Mouse (Mus musculus) heart, embryonic 14.5 days (tissue): ENCODE data around the gene Lhfpl3. TPM values are rescaled to one million over a fixed set of nuclear protein-coding genes. Genes with fewer than 3 reads are reported as not detected.

ENCODE experiments used
- ATAC-seq: fragments of 200-750 bp; cut with Nextera tagmentation; 2 replicates; pipeline ENCODE4 v1.8.0; 2017; ENCODE audit warnings: low read depth, moderate TSS enrichment; ENCODE audit not compliant: insufficient number of reproducible peaks, insufficient read depth, low FRiP score
- H3K27ac ChIP-seq, 2 experiments: fragments of 200-500 bp in 1 of 2; fragments of 300-500 bp in 1 of 2; sonication (generic) in 1 of 2; replicated peaks in 1 of 2; 2 replicates each; pipeline ENCODE4 v1.5.1; 2012 to 2014; ENCODE audit warnings: low read depth in 2 of 2, low read length in 2 of 2, control low read depth in 1 of 2, mild to moderate bottlenecking in 1 of 2, mixed read lengths in 1 of 2; ENCODE audit not compliant: control insufficient read depth in 1 of 2, insufficient read depth in 1 of 2
- H3K27me3 ChIP-seq: fragments of 300-500 bp; sonication (generic); 2 replicates; pipeline ENCODE4 v1.6.1; 2014; ENCODE audit warnings: mild to moderate bottlenecking, low read length, control low read depth; ENCODE audit not compliant: control insufficient read depth, insufficient read depth
- H3K36me3 ChIP-seq: fragments of 300-500 bp; sonication (generic); 2 replicates; pipeline ENCODE4 v1.6.1; 2014; ENCODE audit warnings: mild to moderate bottlenecking, control low read depth, low read length, mixed read lengths; ENCODE audit not compliant: control insufficient read depth, insufficient read depth
- H3K4me1 ChIP-seq, 2 experiments: fragments of 200-500 bp in 1 of 2; fragments of 300-500 bp in 1 of 2; sonication (generic) in 1 of 2; 2 replicates each; pipeline ENCODE4 v1.6.1; 2012 to 2014; ENCODE audit warnings: low read length in 2 of 2, control low read depth in 1 of 2, mixed read lengths in 1 of 2; ENCODE audit not compliant: control insufficient read depth in 2 of 2, insufficient read depth in 2 of 2
- H3K4me2 ChIP-seq: fragments of 300-500 bp; sonication (generic); 2 replicates; pipeline ENCODE4 v1.6.1; 2014; ENCODE audit warnings: mild to moderate bottlenecking, low read length
- H3K4me3 ChIP-seq, 2 experiments: fragments of 200-500 bp in 1 of 2; fragments of 300-500 bp in 1 of 2; sonication (generic) in 1 of 2; 2 replicates each; pipeline ENCODE4 v1.5.1; 2012 to 2014; ENCODE audit warnings: low read length in 2 of 2, mild to moderate bottlenecking in 2 of 2, control low read depth in 1 of 2, low read depth in 1 of 2, moderate library complexity in 1 of 2; ENCODE audit not compliant: control insufficient read depth in 1 of 2, insufficient read depth in 1 of 2
- H3K9ac ChIP-seq: fragments of 300-500 bp; sonication (generic); 2 replicates; pipeline ENCODE4 v1.6.1; 2014; ENCODE audit warnings: mild to moderate bottlenecking, low read length
- H3K9me3 ChIP-seq: fragments of 300-500 bp; sonication (generic); 2 replicates; pipeline ENCODE4 v1.6.1; 2016; ENCODE audit warnings: low read length, control low read depth; ENCODE audit not compliant: control insufficient read depth
- WGBS: fragments of 180-500 bp; shearing (Covaris S2); extraction: QIAGEN DNeasy Blood & Tissue Kit; methylation state at CpG from one replicate; pipeline ENCODE4 v1.1.7; 2014; 5-methylcytosine and 5-hydroxymethylcytosine counted together
- polyA plus RNA-seq: library from polyadenylated mRNA; unstranded; fragments of >200 nt; fragmentation: Nextera tagmentation; extraction: Ambion mirVana; gene quantifications from 2 replicates; pipeline ENCODE4 v1.2.1, GENCODE M21; 2014

Lhfpl3 gene
- polyA plus RNA-seq, 1 experiment from 2014 or later = 0.16 TPM

DNA sequence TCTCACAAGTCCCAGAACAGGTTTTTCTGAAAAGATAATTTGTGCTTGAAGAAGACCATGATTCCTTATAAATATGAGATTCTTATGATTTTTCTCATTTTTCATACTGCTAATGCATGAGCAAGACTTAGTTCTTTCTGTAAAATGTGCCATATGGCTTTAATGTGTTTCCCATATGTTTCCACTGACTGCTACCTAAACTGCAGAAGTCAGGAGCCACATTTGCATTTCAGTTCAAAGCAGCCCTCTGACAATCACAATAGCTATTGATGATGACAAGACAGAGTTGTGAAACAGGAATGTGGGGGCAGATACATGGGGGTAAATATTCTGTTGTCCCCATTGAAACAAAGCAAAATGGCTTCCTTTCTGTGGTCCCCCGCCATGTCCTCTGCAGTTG lies 126.6 kb downstream of the Lhfpl3 start:
- Histone ChIP-seq H3K27me3 (no peaks in the 10 kb centered on the region), H3K9ac (no peak overlapping the region), H3K27ac (no peak overlapping the region), H3K36me3 (no peaks in the 10 kb centered on the region), H3K4me1 (no peaks in the 10 kb centered on the region), H3K9me3 (no peaks in the 10 kb centered on the region), H3K4me3 (no peak overlapping the region), H3K4me2 (no peak overlapping the region)
- ATAC-seq = no peak
- whole genome bisulfite sequencing = 62% methylated on average over 1 of the region's 1 CpGs

DNA sequence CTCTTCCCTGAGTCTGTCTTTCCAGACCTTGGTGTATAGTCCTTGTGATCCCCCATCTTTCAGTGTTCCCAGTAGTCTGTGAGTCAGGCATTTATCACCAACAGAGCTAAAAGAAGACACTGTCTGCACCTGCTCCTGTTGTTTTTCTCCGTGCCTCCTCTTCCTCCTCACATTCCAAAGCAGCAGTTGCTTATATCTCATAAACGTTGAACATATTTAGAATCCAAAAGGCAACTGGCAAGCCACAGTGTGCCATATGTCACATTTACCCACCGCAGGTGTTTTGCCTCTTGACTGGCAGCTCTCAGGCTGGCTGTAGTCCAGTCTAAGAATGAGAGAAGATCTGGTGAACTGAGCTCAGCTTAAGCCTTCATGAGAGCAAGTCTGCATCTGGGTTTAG lies 142.5 kb downstream of the Lhfpl3 start:
- H3K9me3 ChIP-seq = no peaks in the 10 kb centered on the region
- H3K4me3 ChIP-seq = no peak overlapping the region
- H3K27me3 ChIP-seq = no peaks in the 10 kb centered on the region
- 58% methylated on average over 3 of the region's 3 CpGs for WGBS
- no peak overlapping the region for H3K9ac ChIP-seq
- H3K27ac ChIP-seq = no peak overlapping the region
- H3K4me2 ChIP-seq = no peak overlapping the region
- ATAC-seq = no peak
- H3K4me1 ChIP-seq = no peaks in the 10 kb centered on the region
- no peaks in the 10 kb centered on the region for H3K36me3 ChIP-seq

DNA sequence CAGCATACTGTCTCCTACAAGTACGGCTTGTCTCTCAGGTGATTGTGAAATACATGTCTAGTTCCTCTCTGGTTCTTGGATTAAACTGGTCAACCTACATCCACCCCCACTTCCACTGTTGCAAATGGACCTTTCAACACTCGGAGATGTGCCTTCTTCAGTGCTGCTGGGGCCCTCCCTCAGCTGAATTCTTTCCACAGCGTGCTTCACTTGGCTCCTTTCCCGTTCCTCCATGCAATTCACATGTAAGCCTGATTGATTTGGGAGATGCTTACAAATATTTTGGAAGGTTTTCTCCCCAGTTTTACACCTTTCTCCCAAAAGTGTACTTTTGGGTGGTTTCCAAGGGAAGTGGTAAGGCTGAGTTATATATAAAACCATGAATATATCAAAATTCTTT lies 143.6 kb downstream of the Lhfpl3 start:
- H3K9me3 ChIP-seq = no peaks in the 10 kb centered on the region
- H3K4me1 ChIP-seq = no peaks in the 10 kb centered on the region
- H3K9ac ChIP-seq = no peak overlapping the region
- no peaks in the 10 kb centered on the region for H3K27me3 ChIP-seq
- ATAC-seq = no peak
- no peak overlapping the region for H3K27ac ChIP-seq
- no peak overlapping the region for H3K4me3 ChIP-seq
- WGBS = 38% methylated on average over 4 of the region's 4 CpGs
- H3K36me3 ChIP-seq = no peaks in the 10 kb centered on the region
- H3K4me2 ChIP-seq = no peak overlapping the region

DNA sequence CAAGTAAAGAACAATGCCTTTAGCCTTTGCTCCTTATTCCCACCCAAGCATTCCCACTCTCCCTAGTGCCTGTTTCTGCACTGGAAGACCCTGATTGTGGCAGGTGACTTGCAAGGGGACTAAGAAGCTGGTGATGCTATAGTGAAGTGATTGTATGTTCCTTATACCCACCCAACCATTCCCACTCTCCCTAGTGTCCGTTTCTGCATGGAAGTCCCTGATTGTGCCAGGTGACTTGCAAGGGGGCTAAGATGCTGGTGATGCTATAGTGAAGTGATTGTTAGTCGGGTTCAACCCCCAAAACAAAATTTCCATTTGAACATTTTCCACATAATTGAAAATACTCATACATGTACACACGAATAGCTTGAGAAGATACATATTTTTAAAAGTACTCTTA lies 151.4 kb downstream of the Lhfpl3 start:
- WGBS = 77% methylated on average over 3 of the region's 3 CpGs

DNA sequence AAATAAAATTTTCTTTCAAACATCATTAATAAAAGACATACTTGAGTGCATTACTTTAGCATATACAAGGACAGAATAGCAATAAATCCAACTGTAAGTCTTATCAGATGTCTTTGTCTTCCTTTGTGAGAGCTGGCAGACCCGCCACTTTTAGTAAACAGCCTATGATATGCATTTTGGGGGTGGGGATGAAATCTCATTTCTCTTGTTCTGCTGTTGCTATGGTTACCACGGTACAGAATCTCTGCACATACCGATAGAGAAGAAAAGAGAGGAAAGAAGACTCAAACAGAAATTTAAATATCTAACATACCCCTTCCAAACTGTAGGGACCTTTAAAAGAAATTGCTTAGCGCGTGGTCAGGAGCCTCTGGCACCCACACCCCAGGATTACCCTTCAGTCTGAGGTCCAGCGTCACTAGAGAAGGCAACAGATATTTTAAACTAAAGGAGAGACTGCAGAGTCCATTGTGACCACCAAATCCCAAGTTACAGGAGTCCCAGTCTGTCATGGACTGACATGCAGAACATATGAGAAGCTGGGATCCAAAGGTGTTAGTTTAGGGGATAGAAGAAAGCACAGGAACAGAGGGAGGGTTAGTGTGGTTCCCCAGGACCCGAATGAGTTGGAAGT lies 151.9 kb downstream of the Lhfpl3 start:
- ATAC-seq = no peak
- Histone ChIP-seq H3K9ac (no peak overlapping the region), H3K4me3 (no peak overlapping the region), H3K4me1 (no peaks in the 10 kb centered on the region), H3K4me2 (no peak overlapping the region), H3K9me3 (no peaks in the 10 kb centered on the region), H3K27ac (no peak overlapping the region), H3K36me3 (no peaks in the 10 kb centered on the region), H3K27me3 (no peaks in the 10 kb centered on the region)
- 76% methylated on average over 7 of the region's 7 CpGs for WGBS

More for the DNA sequence above, 151.4 kb downstream of the Lhfpl3 start:
- no peak for ATAC-seq
- Histone ChIP-seq H3K4me3 (no peak overlapping the region), H3K4me2 (no peak overlapping the region), H3K27me3 (no peaks in the 10 kb centered on the region), H3K9ac (no peak overlapping the region), H3K36me3 (no peaks in the 10 kb centered on the region), H3K9me3 (no peaks in the 10 kb centered on the region), H3K27ac (no peak overlapping the region), H3K4me1 (no peaks in the 10 kb centered on the region)

DNA sequence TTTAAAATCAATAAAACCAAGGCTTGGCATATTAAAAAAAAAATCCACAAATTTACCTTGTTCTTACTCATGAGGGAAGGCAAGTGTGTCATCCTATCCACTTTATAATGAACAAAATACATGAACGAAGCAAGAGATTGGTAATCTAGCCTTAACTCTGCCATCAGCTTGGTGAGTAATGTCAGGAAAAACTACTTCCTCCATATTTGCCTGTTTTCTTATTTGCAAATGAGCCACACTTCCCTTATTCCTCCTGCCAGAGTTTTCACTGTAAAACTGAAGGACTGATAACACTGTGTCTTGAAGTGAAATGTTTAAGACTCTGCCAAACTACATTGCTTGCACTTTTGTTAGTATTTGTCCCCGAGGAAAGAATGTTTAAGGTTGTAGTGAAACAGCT lies 152.7 kb downstream of the Lhfpl3 start:
- H3K9ac ChIP-seq = no peak overlapping the region
- no peak overlapping the region for H3K27ac ChIP-seq
- no peak overlapping the region for H3K4me3 ChIP-seq
- H3K4me2 ChIP-seq = no peak overlapping the region
- no peaks in the 10 kb centered on the region for H3K27me3 ChIP-seq
- no peaks in the 10 kb centered on the region for H3K9me3 ChIP-seq
- H3K36me3 ChIP-seq = no peaks in the 10 kb centered on the region
- no peaks in the 10 kb centered on the region for H3K4me1 ChIP-seq
- ATAC-seq = no peak
- 67% methylated on average over 2 of the region's 2 CpGs for WGBS

DNA sequence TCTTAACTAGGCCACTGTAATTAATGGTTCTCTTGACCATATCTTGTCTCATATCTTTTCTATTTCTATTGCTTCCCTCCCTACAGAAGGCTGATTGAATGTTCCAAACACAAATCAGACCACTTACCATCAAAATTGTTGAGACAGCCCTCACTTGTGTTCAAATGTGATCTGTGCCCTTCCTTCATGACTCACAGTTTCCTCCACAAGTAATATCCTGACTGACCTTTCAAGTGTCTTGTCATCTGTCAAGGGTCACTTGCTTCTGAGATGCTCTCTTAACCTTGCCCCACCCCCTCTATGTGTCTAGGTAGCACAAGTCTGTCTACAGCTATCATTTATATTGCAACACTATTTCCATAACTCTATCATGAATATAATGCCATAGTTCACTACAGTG lies 154.1 kb downstream of the Lhfpl3 start:
- Histone ChIP-seq H3K9me3 (no peaks in the 10 kb centered on the region), H3K9ac (no peak overlapping the region), H3K4me2 (no peak overlapping the region), H3K36me3 (no peaks in the 10 kb centered on the region), H3K4me1 (no peaks in the 10 kb centered on the region), H3K27me3 (no peaks in the 10 kb centered on the region), H3K27ac (no peak overlapping the region), H3K4me3 (no peak overlapping the region)
- no peak for ATAC-seq

DNA sequence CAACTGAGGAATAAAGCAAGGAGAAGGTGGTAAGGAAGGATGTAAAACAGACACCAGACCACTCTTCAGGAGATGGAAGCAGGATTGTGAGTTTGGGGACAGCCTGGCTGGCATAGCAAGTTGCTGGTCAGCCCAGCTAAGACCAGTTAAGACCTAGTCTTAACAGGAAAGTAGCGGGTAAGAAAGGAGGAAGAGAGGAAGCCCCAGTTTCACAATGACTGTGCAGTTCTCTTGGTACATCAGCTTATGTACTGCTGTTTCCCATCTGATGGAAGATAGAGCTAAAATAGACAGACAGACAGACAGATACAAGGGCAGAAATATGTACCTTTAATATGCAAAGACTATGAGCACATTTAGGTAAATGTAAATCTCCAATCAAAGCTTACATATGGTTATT lies 171.3 kb downstream of the Lhfpl3 start:
- Histone ChIP-seq H3K36me3 (no peaks in the 10 kb centered on the region), H3K4me1 (no peaks in the 10 kb centered on the region), H3K4me2 (no peak overlapping the region), H3K27ac (no peak overlapping the region), H3K4me3 (no peak overlapping the region), H3K9me3 (no peaks in the 10 kb centered on the region), H3K27me3 (no peaks in the 10 kb centered on the region), H3K9ac (no peak overlapping the region)
- ATAC-seq = no peak
- WGBS = 69% methylated on average over 1 of the region's 1 CpGs
